Mouse (Mus musculus): ENCODE results near the gene E2f4. TPM values are rescaled to one million over a fixed set of nuclear protein-coding genes. Genes with fewer than 3 reads are reported as not detected.
"Not testable (repeated sequence)": the region's sequence is repeated elsewhere in the genome, so short reads cannot be mapped to it uniquely, and the experiment has no call there.

E2f4 gene
- polyA plus RNA-seq, 1 experiment from 2014 or later, result 46.4 TPM

DNA sequence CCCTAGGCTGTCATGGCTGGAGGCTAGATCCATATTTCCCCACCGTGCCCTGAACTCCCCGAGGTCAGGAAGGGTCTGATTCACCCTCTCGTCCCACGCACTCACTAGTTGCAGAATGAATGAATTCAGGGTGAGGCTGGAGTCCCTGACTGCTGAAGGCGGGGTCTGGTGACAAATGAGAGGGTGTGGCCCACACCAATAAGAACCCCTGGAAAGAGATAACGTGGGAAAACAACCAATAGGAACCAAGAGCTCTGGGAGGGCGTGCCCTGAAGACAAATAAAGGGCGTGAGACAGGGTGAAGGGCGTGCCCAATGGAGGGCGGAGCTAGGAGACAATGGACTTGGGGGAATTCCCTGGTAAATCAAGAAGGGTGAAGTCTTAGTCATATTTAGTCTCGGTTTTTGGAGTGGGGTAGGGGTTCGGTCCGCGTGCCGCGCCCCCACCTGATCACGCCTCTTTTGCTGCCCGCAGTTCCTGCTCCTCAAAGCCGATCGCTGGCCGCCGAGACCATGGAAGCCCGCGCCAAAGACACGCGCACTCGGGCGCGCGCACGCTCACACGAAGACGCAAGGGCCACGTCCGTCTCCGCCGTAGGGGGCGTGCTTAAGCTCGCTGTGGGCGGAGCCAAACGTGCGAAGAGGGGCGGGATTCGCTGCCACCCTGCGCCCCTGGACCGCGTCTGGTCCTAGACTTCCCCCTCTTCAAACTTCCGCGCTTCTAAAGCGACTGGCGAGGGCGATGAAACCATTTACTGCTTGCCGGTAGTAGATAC is 8.3 kb upstream of the E2f4 start:
- WGBS, result under 1% methylated on average over 53 of the region's 53 CpGs
- Histone ChIP-seq H3K4me1 (ENCODE audit: control insufficient read depth, insufficient read depth, low read length) (peaks cover 23% of the 10 kb centered on the region), H3K9ac (replicated peaks; ENCODE audit: low read depth, low read length) (peak overlapping the region; percentile 44), H3K9me3 (ENCODE audit: control insufficient read depth, low read length) (no peaks in the 10 kb centered on the region), H3K27me3 (ENCODE audit: control insufficient read depth, insufficient read depth, low read length) (no peaks in the 10 kb centered on the region), H3K4me2 (ENCODE audit: low read depth, low read length) (peak overlapping the region; percentile 78), H3K4me3 (ENCODE audit: low read depth, low read length) (peak overlapping the region; percentile 38), H3K27ac (ENCODE audit: low read depth, low read length) (peak overlapping the region; percentile 82), H3K36me3 (ENCODE audit: control insufficient read depth, insufficient read depth, low read length) (peaks cover 10% of the 10 kb centered on the region; the same call in 1 of the 2 replicates)
- ATAC-seq (ENCODE audit: low read depth), result peak; percentile 93

DNA sequence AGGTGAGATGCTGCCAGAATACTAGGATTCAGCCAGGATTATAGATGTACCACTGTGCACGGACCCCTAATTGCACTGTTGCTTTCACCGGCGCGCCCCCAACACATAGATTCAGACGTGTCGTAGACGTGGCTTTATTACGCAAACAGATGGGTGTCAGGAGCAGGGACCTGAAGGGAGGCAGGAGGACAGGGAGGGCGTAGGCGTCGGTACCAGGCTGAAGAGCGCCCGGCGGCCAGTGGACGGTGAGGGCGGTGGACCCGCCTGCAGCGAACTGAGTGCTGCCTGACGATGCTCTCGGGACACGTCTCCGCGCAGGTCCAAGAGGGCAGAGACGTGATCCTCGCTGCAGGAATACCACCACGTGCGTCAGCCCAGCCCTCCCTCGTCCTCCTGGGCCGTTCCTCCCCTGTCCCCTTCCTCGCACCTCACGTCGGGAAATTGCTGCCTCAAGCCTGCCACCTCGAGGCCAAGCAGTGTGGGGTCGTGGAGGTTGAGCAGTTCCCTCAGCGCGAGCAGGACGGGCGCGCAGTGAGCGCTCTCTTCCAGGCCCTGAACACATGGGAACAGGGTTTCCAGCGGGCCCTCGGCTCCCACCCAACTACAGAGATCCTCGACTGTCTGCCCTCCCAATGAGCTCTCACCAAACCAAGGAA is 7.5 kb upstream of the E2f4 start, which contains the start of gene 4931428F04Rik:
Gene 4931428F04Rik (minus strand): TSS at position 60 of the 656 bp plus-strand sequence.
- Histone ChIP-seq H3K9ac (replicated peaks; ENCODE audit: low read depth, low read length) (peak within 1 kb of the TSS; percentile 44), H3K4me1 (ENCODE audit: control insufficient read depth, insufficient read depth, low read length) (peaks cover 23% of the 10 kb centered on the region), H3K27me3 (ENCODE audit: control insufficient read depth, insufficient read depth, low read length) (no peaks in the 10 kb centered on the region), H3K36me3 (ENCODE audit: control insufficient read depth, insufficient read depth, low read length) (peaks cover 5% of the 10 kb centered on the region; the same call in 1 of the 2 replicates), H3K4me2 (ENCODE audit: low read depth, low read length) (peak within 1 kb of the TSS; percentile 78), H3K4me3 (ENCODE audit: low read depth, low read length) (peak within 1 kb of the TSS; percentile 38), H3K9me3 (ENCODE audit: control insufficient read depth, low read length) (no peaks in the 10 kb centered on the region), H3K27ac (ENCODE audit: low read depth, low read length) (peak within 1 kb of the TSS; percentile 82)
- WGBS, result 2% methylated on average over 42 of the region's 43 CpGs
- peak; percentile 23 for ATAC-seq (ENCODE audit: low read depth)

DNA sequence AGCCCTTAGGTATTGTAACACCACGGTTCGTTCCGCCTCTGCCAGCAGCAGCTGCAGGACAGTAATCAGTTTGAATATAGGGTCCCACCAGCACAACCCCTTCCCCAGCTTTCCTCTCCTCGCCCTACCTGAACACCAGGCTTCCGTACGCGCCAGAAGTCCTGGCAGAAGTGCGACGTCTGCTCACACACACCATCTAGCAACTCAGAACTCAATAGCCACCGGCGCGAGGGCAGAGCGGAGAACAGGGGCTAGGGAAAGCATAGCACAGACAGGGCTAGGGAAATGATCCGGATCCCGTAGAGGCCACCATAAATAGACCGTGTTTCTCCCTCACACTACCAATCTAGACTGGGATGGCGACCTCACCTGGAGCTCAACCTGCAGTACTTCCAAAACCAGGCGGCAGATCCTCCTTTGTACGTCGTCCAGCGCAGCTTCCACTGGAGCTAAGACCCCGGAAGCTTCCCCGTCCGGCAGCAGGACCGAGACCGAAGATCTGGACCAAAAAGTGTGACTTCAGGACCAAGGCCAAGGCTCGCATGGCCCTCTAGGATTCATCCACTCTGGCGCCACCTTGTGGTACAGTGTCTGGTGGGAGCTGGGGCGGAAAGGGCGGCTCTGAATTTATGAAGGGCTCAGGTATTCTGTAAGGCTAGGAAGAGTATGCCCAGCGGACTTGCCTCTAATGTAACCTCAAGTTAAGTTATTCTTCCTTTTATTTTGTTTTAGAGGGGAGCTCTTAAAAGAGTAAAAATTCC is 6.7 kb upstream of the E2f4 start:
- no peaks in the 10 kb centered on the region for H3K36me3 ChIP-seq (ENCODE audit: control insufficient read depth, insufficient read depth, low read length)
- WGBS, result 7% methylated on average over 31 of the region's 31 CpGs

DNA sequence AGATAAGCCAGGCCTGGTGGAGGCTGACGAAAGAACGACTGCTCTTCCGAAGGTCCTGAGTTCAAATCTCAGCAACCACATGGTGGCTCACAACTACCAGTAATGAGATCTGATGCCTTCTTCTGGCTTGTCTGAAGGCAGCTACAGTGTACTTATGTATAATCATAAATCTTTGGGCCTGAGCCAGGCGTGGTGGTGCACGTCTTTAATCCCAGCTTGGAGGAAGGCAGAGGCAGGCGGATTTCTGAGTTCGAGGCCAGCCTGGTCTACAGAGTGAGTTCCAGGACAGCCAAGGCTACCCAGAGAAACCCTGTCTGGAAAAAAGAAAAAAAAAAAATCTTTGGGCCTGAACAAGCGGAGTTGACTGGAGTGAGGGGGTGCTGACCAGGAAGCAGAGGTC is 6.1 kb upstream of the E2f4 start:
- H3K4me1 ChIP-seq (ENCODE audit: control insufficient read depth, insufficient read depth, low read length), result peaks cover 23% of the 10 kb centered on the region
- H3K27ac ChIP-seq (ENCODE audit: low read depth, low read length); H3K4me3 ChIP-seq (ENCODE audit: low read depth, low read length); H3K9ac ChIP-seq (replicated peaks; ENCODE audit: low read depth, low read length); H3K36me3 ChIP-seq (ENCODE audit: control insufficient read depth, insufficient read depth, low read length); ATAC-seq (ENCODE audit: low read depth); H3K9me3 ChIP-seq (ENCODE audit: control insufficient read depth, low read length); H3K27me3 ChIP-seq (ENCODE audit: control insufficient read depth, insufficient read depth, low read length); H3K4me2 ChIP-seq (ENCODE audit: low read depth, low read length): not testable (repeated sequence)
- WGBS, result 85% methylated on average over 8 of the region's 8 CpGs

More for the DNA sequence above, 6.7 kb upstream of the E2f4 start:
- ATAC-seq (ENCODE audit: low read depth), result no peak
- no peaks in the 10 kb centered on the region for H3K9me3 ChIP-seq (ENCODE audit: control insufficient read depth, low read length)
- H3K27me3 ChIP-seq (ENCODE audit: control insufficient read depth, insufficient read depth, low read length), result no peaks in the 10 kb centered on the region
- H3K4me1 ChIP-seq (ENCODE audit: control insufficient read depth, insufficient read depth, low read length), result peaks cover 23% of the 10 kb centered on the region
- peak overlapping the region; percentile 38; the same call in 1 of the 2 replicates for H3K4me3 ChIP-seq (ENCODE audit: low read depth, low read length)
- no peak overlapping the region for H3K27ac ChIP-seq (ENCODE audit: low read depth, low read length)
- H3K4me2 ChIP-seq (ENCODE audit: low read depth, low read length), result peak overlapping the region; percentile 78
- H3K9ac ChIP-seq (replicated peaks; ENCODE audit: low read depth, low read length), result no peak overlapping the region

DNA sequence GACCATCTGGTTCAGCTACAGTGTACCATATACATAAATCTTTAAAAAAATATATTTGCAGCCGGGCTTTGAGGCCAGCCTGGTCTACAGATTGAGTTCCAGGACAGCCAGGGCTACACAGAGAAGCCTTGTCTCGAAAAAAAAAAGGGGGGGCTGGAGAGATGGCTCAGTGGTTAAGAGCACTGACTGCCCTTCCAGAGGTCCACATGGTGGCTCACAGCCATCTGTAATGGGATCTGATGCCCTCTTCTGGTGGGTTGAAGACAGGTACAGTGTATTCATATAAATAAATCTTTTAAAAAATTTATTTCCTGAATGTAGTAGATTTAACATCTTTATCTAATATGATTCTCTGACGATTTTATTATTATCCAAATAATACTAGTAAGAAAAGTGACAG is 5.7 kb upstream of the E2f4 start:
- not testable (repeated sequence) for ATAC-seq (ENCODE audit: low read depth); H3K27me3 ChIP-seq (ENCODE audit: control insufficient read depth, insufficient read depth, low read length); H3K4me3 ChIP-seq (ENCODE audit: low read depth, low read length); H3K4me2 ChIP-seq (ENCODE audit: low read depth, low read length); H3K27ac ChIP-seq (ENCODE audit: low read depth, low read length); H3K36me3 ChIP-seq (ENCODE audit: control insufficient read depth, insufficient read depth, low read length); H3K9ac ChIP-seq (replicated peaks; ENCODE audit: low read depth, low read length); H3K9me3 ChIP-seq (ENCODE audit: control insufficient read depth, low read length)
- 75% methylated on average over 3 of the region's 3 CpGs for WGBS
- peaks cover 21% of the 10 kb centered on the region for H3K4me1 ChIP-seq (ENCODE audit: control insufficient read depth, insufficient read depth, low read length)

DNA sequence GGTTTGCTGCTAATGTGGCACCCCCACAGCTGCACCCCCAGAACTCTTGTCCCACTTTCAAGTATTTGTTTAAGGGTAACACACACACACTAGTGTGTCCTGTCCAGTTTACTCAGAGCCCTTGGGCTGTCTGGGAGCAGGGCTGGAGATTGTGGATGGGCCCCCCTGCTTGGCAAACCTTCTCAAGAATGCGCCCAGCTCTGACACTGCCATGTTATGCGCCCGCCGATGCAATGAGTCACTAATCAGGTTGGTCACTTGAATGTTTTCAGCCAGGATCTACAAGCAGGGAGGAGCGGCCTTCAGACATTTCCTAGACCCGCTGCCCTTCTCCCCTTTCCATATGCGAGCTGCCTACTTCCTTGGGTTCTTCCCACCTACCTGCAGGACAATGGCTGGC is 5.0 kb upstream of the E2f4 start:
- Histone ChIP-seq H3K27ac (ENCODE audit: low read depth, low read length) (no peak overlapping the region), H3K4me2 (ENCODE audit: low read depth, low read length) (no peak overlapping the region), H3K9me3 (ENCODE audit: control insufficient read depth, low read length) (no peaks in the 10 kb centered on the region), H3K36me3 (ENCODE audit: control insufficient read depth, insufficient read depth, low read length) (no peaks in the 10 kb centered on the region), H3K9ac (replicated peaks; ENCODE audit: low read depth, low read length) (no peak overlapping the region), H3K4me1 (ENCODE audit: control insufficient read depth, insufficient read depth, low read length) (peaks cover 14% of the 10 kb centered on the region), H3K4me3 (ENCODE audit: low read depth, low read length) (no peak overlapping the region), H3K27me3 (ENCODE audit: control insufficient read depth, insufficient read depth, low read length) (no peaks in the 10 kb centered on the region)
- no peak for ATAC-seq (ENCODE audit: low read depth)
- 88% methylated on average over 7 of the region's 7 CpGs for WGBS

DNA sequence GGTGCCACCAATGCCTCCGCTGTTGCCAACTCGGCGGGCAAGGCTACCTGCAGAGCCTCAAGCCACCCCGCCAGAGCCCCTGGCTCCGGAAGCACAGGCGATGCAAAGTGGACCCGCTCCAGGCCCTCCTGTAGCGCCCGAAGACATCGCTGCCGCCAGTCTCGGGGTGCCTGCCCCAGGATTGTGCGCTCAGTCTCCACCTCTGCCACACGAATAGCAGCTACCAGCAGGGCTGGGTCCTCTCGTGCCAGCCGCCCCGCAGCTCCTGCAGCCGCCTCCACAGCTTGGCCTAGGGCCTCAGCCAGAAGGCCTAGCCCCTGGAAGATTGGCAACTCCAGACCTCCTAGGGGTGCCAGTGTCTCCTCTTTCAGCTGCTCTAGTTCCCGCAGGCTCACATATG is 4.1 kb upstream of the E2f4 start:
- Histone ChIP-seq H3K36me3 (ENCODE audit: control insufficient read depth, insufficient read depth, low read length) (no peaks in the 10 kb centered on the region), H3K9me3 (ENCODE audit: control insufficient read depth, low read length) (no peaks in the 10 kb centered on the region), H3K9ac (replicated peaks; ENCODE audit: low read depth, low read length) (no peak overlapping the region), H3K4me3 (ENCODE audit: low read depth, low read length) (no peak overlapping the region), H3K4me1 (ENCODE audit: control insufficient read depth, insufficient read depth, low read length) (peaks cover 17% of the 10 kb centered on the region), H3K27me3 (ENCODE audit: control insufficient read depth, insufficient read depth, low read length) (no peaks in the 10 kb centered on the region), H3K27ac (ENCODE audit: low read depth, low read length) (no peak overlapping the region), H3K4me2 (ENCODE audit: low read depth, low read length) (no peak overlapping the region)
- 76% methylated on average over 19 of the region's 19 CpGs for WGBS
- ATAC-seq (ENCODE audit: low read depth), result no peak

DNA sequence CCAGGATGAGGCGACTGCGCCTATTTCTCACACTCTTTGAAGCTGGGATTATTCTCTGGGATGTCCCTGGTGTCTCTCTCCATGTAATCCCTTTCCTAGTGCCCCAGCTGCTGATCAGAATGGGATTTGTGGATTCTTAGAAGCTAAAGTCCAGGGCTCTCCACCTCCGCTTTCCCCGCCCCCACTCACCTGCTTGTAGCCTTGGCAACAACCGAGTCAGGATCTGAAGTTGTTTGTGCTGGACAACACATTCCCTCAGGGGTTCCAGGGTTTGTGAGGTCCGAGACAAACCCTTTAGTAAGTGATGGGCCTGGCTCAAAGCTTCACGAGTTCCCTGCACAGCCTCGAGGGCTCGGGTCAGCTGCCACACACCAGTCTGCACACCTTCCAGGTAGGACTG is 2.7 kb upstream of the E2f4 start:
- Histone ChIP-seq H3K27ac (ENCODE audit: low read depth, low read length) (no peak overlapping the region), H3K9me3 (ENCODE audit: control insufficient read depth, low read length) (no peaks in the 10 kb centered on the region), H3K4me2 (ENCODE audit: low read depth, low read length) (peak overlapping the region; percentile 27; the same call in 1 of the 2 replicates), H3K36me3 (ENCODE audit: control insufficient read depth, insufficient read depth, low read length) (peaks cover 2% of the 10 kb centered on the region; the same call in 1 of the 2 replicates), H3K4me3 (ENCODE audit: low read depth, low read length) (no peak overlapping the region), H3K9ac (replicated peaks; ENCODE audit: low read depth, low read length) (no peak overlapping the region), H3K27me3 (ENCODE audit: control insufficient read depth, insufficient read depth, low read length) (no peaks in the 10 kb centered on the region), H3K4me1 (ENCODE audit: control insufficient read depth, insufficient read depth, low read length) (peaks cover 22% of the 10 kb centered on the region)
- no peak for ATAC-seq (ENCODE audit: low read depth)
- 76% methylated on average over 9 of the region's 9 CpGs for WGBS
